8 mouse cellular contexts compared by ENCODE assay signal in genomic region chr10:38308716-38309392, GRCm38 (mm10).
DNase-seq lines count a peak whose midpoint lies in the region; ATAC-seq lines count a peak whose summit lies in the region.
"Had no signal": no experiment of that assay in that cellular context is flagged by ENCODE, and none has a peak within 500 bp of the region (broad histone marks: within the 10 kb centered on the region; RNA-seq: fewer than 3 reads in every experiment).

No protein-coding gene starts in this region.

- H3K4me2 ChIP-seq in limb, embryonic 13.5 days (replicated peaks) = no peak overlapping the region
- no peak overlapping the region for H3K4me2 ChIP-seq in embryonic facial prominence, embryonic 12.5 days (replicated peaks)
- H3K4me2 ChIP-seq in heart, embryonic 15.5 days = no peak overlapping the region
- H3K4me2 ChIP-seq in hindbrain, embryonic 14.5 days (replicated peaks) = no peak overlapping the region

- H3K27ac ChIP-seq in limb, embryonic 13.5 days = peak overlapping the region; percentile 40; the same call in 1 of the 2 replicates
- no peak overlapping the region for H3K27ac ChIP-seq in limb, embryonic 10.5 days
- peak overlapping the region; percentile 72; the same call in 1 of the 2 replicates for H3K27ac ChIP-seq in embryonic facial prominence, embryonic 12.5 days
- H3K27ac ChIP-seq in heart, embryonic 15.5 days = 0 out of 2 replicates have a peak overlapping the region, but pooled peaks have one; percentile 2
- H3K27ac ChIP-seq in hindbrain, embryonic 14.5 days = no peak overlapping the region; the same call in 1 of the 2 replicates

- ATAC-seq in limb, embryonic 13.5 days (ENCODE audit: low FRiP score, low read depth) = no peak
- ATAC-seq in embryonic facial prominence, embryonic 12.5 days (ENCODE audit: insufficient number of reproducible peaks, insufficient read depth, low FRiP score, low TSS enrichment) = no peak
- no peak for ATAC-seq in heart, embryonic 15.5 days (replicated peaks; ENCODE audit: insufficient number of reproducible peaks, insufficient read depth, low FRiP score, low read depth)
- no peak for ATAC-seq in hindbrain, embryonic 14.5 days (ENCODE audit: low FRiP score)
- ATAC-seq: liver, postnatal 0 days had no signal

- DNase-seq in limb, embryonic 10.5 days (ENCODE audit: low spot score) = no peak
- peak; percentile 6 for DNase-seq in lung, postnatal 10 days
- no peak for DNase-seq in testis, postnatal 14 days (ENCODE audit: low spot score)
- DNase-seq in hindbrain, embryonic 14.5 days (ENCODE audit: low spot score) = no peak
- DNase-seq: liver, postnatal 0 days had no signal

- H3K9ac ChIP-seq in limb, embryonic 13.5 days = no peak overlapping the region
- H3K9ac ChIP-seq in embryonic facial prominence, embryonic 12.5 days = no peak overlapping the region
- H3K9ac ChIP-seq in heart, embryonic 15.5 days = no peak overlapping the region
- H3K9ac ChIP-seq in hindbrain, embryonic 14.5 days = no peak overlapping the region
- H3K9ac ChIP-seq: liver, postnatal 0 days had no signal

- WGBS in limb, embryonic 13.5 days = 55% methylated on average over 5 of the region's 5 CpGs
- 75% methylated on average over 5 of the region's 5 CpGs for WGBS in limb, embryonic 10.5 days
- 37% methylated on average over 5 of the region's 5 CpGs for WGBS in embryonic facial prominence, embryonic 12.5 days
- 47% methylated on average over 5 of the region's 5 CpGs for WGBS in heart, embryonic 15.5 days
- 39% methylated on average over 5 of the region's 5 CpGs for WGBS in hindbrain, embryonic 14.5 days

- peaks cover 6% of the 10 kb centered on the region; the same call in 1 of the 2 replicates for H3K4me1 ChIP-seq in limb, embryonic 13.5 days
- H3K4me1 ChIP-seq in limb, embryonic 10.5 days = no peaks in the 10 kb centered on the region
- peaks cover 6% of the 10 kb centered on the region; the same call in 1 of the 2 replicates for H3K4me1 ChIP-seq in embryonic facial prominence, embryonic 12.5 days
- H3K4me1 ChIP-seq in heart, embryonic 15.5 days (replicated peaks) = no peaks in the 10 kb centered on the region
- 0 out of 2 replicates have a peak, but pooled peaks cover 4% of the 10 kb centered on the region for H3K4me1 ChIP-seq in hindbrain, embryonic 14.5 days (replicated peaks; ENCODE audit: control insufficient read depth, insufficient read depth, low read length)

- no peaks in the 10 kb centered on the region for H3K9me3 ChIP-seq in limb, embryonic 13.5 days
- H3K9me3 ChIP-seq in limb, embryonic 10.5 days (replicated peaks) = no peaks in the 10 kb centered on the region
- no peaks in the 10 kb centered on the region for H3K9me3 ChIP-seq in embryonic facial prominence, embryonic 12.5 days
- no peaks in the 10 kb centered on the region for H3K9me3 ChIP-seq in heart, embryonic 15.5 days (replicated peaks)
- no peaks in the 10 kb centered on the region for H3K9me3 ChIP-seq in hindbrain, embryonic 14.5 days (ENCODE audit: control insufficient read depth, low read length)

- no peaks in the 10 kb centered on the region for H3K36me3 ChIP-seq in limb, embryonic 13.5 days
- H3K36me3 ChIP-seq in limb, embryonic 10.5 days = no peaks in the 10 kb centered on the region
- H3K36me3 ChIP-seq in embryonic facial prominence, embryonic 12.5 days = no peaks in the 10 kb centered on the region
- H3K36me3 ChIP-seq in heart, embryonic 15.5 days = no peaks in the 10 kb centered on the region
- H3K36me3 ChIP-seq in hindbrain, embryonic 14.5 days (replicated peaks; ENCODE audit: control insufficient read depth, insufficient read depth) = no peaks in the 10 kb centered on the region

- H3K27me3 ChIP-seq in limb, embryonic 13.5 days = no peaks in the 10 kb centered on the region
- no peaks in the 10 kb centered on the region for H3K27me3 ChIP-seq in limb, embryonic 10.5 days (ENCODE audit: low read depth, poor library complexity, severe bottlenecking)
- no peaks in the 10 kb centered on the region for H3K27me3 ChIP-seq in embryonic facial prominence, embryonic 12.5 days
- no peaks in the 10 kb centered on the region for H3K27me3 ChIP-seq in heart, embryonic 15.5 days
- no peaks in the 10 kb centered on the region for H3K27me3 ChIP-seq in hindbrain, embryonic 14.5 days (ENCODE audit: control insufficient read depth, insufficient read depth, low read length)

- no peak overlapping the region for H3K4me3 ChIP-seq in limb, embryonic 13.5 days
- H3K4me3 ChIP-seq in limb, embryonic 10.5 days = no peak overlapping the region
- H3K4me3 ChIP-seq in embryonic facial prominence, embryonic 12.5 days = no peak overlapping the region
- H3K4me3 ChIP-seq in heart, embryonic 15.5 days = no peak overlapping the region
- H3K4me3 ChIP-seq in hindbrain, embryonic 14.5 days (replicated peaks; ENCODE audit: low read length) = no peak overlapping the region

Comparison
In these comparisons a context has a peak if more than half of its experiments do, and no peak if none do; other contexts are left out.
1. H3K27ac ChIP-seq: peak in limb, embryonic 13.5 days (single experiment), embryonic facial prominence, embryonic 12.5 days (single experiment) and heart, embryonic 15.5 days (single experiment); none in limb, embryonic 10.5 days (single experiment) and hindbrain, embryonic 14.5 days (single experiment).